Mouse (Mus musculus) layer of hippocampus, postnatal 36 days (tissue): ENCODE data around the gene Sash3. TPM values are rescaled to one million over a fixed set of nuclear protein-coding genes. Genes with fewer than 3 reads are reported as not detected.
A peak's percentile ranks its signal among the peaks of the same experiment; 100 is the strongest.

Experiments used
- DNase-seq, 2 experiments: peaks; one replicate each; pipeline ENCODE4 v3.0.0; 2022
- total RNA-seq, 2 experiments: library from RNA; stranded (reverse); gene quantifications; 2 replicates each; pipeline ENCODE4 v1.2.3; 2021

Sash3 gene
- 1 to 10 TPM; 1.5 TPM for total RNA-seq

DNA sequence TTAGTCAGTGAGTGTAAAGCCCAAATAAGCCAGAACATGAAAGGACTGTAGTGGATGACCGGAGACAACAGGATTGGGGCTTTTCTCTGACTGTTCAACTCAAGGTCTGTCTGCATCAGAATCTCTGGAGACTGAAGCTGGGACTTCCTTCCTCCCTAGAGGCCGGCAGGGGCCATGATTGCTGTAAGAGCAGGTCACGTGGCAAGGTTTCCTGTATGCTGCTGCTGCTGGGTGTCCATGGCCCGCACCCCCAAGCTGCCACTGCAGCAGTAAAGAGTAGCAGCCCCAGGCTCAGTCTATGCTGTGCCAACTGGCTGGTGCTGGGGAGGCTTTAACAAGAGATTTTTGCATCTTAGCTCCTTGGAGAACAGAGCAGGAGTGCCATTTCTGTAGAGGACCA, at the start of gene Sash3:
Sash3 (plus strand) TSS at position 175 of the 400 bp plus-strand sequence.
- DNase-seq, result no peak

DNA sequence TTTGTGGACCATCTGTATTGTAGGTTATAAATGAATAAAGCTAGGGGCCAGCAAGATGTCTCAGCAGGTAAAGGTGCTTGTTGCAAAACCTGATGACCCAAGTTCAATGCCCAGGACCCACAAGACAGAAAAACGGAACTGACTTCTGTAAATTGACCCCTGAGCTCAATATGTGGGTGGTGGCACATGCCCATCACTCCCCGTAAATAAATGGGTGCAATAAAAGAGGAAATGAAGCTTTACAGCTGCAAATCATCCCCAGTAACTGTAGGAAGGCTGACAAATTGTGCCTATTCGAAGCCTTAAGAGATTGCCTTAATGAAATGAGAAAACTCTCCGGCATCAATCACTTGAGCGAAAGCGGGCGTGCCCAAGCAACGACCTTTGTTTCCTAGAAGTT, 49.7 kb upstream of the Sash3 start:
- no peak for DNase-seq

DNA sequence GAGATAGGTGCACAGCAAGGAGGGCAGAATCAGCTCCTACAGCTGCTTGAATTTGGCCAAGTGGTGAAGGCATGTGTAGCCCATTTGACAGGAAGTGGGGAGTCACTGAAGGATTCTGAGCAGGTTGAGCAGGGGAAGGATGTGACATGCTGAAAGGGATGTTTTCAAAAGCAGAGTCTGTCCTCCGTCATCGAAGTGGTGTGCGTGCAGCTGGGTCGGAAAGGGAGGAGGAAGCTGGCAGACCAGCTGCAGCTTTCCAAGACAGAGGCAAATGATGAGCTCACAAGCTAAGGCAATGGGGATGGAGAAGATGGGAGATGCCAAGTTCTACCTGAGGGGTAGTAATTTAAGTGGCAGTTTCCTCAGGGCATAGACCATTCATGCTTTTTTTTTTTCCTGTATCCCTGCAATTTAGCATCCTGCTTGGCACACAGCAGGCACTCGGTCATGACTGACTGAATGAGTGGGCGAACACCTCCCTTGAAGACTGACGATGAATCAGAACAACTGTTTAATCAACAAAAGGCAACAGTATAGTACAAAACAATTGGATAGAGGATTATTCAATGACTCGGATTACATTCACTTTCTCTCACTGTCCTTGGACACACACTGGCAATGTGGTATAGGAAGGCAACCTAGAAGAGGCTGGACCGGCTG, 47.6 kb upstream of the Sash3 start:
- DNase-seq, result no peak

DNA sequence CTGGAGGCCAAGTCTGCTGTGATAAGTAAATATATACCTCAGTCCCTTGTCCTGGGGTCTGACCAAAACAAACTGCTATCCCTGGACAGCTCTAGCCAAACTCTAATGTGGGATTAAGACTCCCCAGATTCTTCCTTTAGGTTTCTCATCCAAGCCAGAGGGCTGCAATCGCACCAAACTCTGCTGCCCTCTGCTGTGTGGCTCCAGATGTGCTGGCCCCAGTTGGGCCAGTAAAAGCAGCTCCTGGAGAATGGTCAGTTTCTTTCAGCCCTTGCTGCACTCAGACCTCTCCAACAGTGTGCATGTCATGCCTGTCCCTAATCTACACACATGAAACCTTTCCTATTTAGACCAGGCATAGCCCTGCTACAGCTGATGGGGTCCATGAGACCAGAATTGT, 46.4 kb upstream of the Sash3 start:
- DNase-seq, result no peak

DNA sequence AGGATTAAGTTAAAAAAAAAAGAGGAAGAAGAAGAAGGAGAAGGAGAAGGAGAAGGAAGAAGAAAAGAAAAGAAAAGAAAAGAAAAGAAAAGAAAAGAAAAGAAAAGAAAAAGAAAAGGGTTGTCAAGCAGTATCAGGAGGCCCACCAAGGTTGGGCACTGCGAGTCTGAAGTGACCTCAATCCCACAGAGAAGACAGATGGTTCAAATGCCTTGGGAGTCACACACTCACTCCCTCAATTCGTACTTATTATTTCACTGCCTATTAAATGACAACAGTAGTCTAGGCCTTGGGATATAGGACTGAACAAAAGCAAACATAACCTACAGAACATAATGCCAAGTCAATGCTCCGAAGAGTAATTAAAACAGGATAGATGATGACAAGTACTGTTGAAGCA, 43.0 kb upstream of the Sash3 start:
- no peak for DNase-seq

DNA sequence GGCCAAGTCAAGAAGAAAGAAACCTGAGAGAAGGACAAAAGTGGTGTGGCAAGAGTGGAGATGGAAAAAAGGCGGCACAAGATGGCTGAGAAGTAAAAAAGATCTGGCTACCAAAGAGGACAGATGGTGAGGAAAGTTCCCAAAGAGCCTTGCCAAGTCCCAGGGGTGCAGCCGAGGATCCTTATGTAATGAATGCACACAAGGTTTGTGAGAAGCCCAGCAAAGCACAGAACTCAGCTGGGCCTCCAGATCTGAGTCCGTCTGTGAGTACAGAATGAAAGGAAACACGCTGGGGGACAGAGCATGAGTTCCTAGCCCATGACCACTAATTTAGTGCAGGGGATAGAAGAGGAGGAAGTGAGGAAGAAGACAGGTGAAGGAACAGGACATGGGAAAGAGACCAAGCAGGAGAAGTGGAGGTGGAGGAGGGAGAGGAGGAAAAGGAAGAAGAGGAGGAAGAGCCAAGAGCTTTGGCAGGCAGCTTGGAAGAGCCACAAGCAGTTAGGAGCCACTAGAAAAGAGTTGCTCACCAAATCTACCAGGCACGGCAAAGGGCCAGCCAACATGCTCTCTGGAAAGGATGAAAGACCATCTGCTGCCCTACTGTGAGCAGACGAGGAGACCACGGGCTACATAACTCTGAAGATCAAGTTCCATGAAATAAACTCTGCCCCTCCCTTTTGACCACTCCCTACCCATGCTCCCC, 41.3 kb upstream of the Sash3 start:
- DNase-seq, result no peak

DNA sequence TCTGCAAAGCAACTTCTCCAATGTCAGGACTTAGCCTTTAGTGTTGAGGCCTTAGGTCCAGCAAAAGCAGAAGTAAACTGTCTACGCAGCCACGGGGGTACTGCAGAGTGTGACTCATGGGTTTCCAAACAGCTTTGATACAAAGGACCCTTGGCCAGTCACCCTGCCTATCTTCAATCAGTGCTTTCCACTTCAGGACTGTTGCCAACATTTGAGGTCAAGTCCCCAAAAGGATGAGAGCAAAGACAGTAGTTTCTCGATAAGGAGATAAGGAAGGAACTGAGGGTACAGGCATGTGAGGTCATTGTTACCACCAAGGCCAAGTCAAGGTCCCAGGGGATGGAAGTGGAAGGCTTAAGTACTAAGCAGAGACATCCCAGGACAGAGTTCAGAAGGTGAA, 40.0 kb upstream of the Sash3 start:
- DNase-seq, result no peak

DNA sequence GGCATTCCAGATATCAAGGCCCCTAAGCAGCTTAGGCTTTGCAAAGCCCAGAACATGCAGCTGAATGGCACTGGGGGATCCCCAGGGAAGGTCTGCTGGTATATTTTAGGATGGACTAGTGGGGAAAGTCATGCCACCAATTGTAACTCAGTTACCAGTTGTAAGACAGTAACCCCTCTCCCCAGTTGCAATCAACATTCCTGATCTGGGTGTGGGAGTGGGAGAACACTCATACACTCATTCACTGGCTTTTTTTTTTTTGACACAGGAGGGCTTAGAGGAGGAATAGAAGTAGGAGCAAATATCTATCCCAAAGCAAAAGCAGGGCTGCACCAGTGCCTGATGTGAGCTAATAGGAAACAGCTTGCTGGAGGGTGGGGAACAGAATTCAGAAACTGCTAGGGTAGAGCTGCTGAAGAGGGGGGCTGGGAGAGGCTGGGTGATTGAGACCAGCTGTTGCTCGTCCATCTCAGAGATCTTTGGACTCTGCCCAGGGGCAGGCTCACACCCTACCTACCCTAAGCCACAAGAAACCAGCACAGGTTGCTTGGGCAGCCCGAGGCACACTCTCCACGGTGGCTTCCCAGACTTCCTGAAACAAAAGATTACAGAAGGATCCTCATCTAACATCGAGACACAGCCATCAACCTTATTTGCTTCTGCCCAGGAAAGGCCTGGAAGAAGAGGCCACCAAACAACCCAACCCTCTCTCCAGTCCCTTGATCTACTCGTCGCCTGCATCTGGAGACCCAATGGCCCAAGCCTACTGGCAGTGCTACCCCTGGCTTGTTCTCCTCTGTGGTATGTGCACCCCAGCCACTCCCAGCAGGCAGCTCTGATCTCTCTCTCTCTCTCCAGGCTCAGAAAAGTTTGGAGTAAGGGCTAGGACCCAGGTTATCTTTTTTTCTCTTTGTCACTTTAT, 37.6 kb upstream of the Sash3 start, which contains the start of gene Xpnpep2:
Xpnpep2 (plus strand) TSS at position 332 of the 922 bp plus-strand sequence.
- no peak for DNase-seq

DNA sequence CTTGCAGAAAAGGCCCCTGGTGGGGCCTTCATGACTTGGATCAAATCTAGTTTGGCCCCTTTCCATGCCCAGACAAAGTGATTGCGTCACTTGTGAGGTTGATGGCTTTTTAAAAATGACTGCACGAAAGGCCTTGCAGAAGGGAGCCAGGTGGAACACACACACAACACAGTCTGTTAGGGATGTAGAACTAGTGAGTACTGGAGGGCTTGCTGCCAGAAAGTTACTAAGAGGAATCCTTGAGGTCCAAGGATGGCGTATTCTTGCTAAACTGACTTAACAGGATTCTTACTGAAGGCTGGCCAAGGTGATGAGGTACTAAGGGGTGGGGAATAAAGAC, 37.0 kb upstream of the Sash3 start:
- DNase-seq, result no peak

DNA sequence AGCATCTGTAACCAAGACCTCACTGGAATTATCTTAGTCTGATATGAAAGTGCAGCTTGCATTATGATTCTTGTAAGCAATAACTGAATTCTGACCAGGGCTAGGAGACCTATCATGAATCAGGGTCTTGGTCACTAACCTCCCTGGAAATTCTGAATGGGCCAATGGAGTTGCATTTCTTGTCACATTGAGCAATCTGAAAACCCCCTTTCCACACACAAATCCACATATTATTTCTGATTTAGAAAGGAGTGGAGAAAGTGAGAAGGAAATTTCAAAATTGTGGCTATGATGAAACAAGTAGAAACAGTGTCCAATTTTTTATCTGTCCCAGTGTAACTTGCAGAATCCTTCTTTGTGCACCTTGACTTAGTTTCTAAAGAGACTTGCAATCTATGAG, 26.9 kb upstream of the Sash3 start:
- no peak for DNase-seq

DNA sequence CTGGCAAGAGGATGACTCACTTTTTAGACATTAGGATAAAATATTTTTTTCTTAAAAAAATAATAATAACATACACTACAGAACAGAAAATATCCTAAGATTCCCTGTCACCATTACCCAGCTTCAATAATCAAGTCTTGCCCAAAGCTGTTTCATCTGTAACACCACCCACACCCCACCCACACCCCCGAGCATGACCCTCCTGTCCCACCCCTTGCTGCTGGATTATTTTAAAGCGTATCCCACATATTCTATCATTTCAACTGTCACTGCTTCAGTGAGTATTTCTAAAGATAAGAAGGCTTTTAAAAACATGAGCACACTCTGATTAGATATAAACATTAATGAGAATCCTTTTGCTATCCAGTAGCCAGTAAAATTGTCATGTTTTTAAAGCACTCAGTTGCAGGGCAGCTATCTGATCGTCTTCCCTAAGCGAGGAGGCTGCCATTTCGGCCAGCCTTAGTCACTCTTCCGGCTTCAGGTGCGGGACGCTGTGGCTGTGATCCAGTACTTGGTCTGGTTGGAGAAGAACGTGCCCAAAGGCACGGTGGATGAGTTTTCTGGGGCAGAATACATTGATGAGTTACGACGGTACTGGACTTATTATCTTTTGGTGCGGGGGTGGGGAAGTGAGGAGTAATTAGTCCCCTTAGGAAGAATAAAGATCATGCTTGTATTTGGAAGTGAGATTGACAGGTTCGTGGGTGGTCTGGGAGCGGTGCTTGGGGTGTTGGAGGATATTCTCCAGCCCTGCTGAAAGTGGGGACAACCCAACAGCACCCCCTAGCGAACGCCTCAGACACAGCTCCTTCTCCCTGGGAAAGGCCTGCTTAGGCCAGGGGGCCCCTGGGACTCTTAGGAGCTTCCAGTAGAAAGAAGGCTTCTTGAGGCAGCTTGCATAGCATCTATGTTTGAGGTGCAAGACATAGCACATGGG, 21.8 kb upstream of the Sash3 start:
- peak; percentile 35 to 62 for DNase-seq

DNA sequence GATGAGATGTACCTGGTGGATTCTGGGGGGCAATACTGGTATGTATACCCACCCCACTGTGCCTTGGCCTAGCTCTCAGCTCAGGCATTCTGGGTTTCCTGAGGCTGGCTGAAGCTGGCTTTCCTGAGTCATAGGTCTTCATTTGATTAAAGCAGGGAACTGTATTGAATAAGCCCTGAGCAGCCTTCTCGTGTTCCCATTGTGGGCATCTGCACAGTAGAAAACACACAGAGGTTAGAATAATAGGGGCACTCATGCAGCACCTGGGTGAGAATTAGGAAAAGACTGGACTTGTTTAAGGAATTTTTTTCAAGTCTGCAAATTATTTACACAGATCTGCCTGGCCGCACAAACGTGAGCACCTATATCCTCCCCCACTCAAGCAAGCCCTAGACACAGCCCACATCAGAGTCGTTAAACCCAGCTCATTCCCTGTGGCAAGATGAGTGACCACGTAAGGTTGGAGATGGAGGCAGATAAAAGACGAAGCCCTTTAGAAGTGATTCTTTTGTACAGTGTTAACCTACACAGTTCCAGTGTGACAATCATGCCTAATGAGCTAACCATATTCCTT, 19.2 kb upstream of the Sash3 start:
- DNase-seq, result no peak

DNA sequence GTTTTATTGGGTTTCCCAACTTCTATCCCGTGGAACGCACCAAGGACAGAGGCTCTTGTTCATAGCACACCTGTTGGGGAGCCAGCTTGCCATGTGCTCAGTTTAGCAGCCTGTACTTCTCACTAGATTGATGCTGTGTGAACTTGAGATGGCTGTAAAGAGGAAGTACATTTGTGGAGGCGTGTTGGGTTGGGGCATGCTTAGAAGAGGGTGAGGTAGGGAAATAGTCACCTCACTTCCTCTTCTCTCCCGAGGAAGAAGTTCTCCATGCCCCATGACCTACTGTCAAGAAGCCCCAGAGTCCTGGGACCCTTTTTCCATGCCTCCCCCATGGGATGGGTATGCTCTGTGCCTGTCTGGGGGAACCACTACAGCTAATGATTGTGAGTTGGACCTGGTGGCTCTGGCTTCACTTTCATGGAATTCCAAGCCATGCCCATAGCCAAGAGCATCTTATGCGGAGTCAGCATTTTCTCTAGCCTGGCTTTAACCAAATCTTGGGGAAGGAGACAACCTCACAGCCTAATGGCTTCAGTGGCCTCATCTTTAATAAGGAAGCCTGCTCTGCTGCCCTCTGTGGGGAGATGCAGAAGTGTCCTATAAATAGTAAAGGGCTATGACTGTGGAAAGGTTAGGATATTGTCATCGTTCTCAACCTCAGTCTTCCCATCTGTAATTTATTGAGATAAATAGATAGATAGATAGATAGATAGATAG, 18.6 kb upstream of the Sash3 start:
- DNase-seq, result no peak

DNA sequence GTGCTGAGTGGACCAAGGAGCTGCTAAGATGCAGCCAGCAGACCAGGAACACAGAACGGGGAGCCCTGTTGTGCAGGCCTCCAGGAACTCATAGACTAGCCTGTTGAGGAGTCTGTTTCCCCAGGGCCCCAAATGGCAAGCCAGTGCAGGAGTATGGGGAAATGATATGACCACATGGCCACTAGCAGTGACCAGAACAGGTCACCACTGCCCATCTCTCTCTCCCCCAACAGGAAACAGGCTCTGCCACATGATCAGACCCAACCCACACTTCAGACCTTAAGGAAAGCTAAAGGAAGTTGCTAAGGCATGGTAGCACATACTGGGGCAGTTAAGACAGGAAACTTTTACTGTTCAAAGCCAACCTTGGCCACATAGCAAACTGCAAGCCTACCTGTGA, 17.1 kb upstream of the Sash3 start:
- DNase-seq, result no peak

DNA sequence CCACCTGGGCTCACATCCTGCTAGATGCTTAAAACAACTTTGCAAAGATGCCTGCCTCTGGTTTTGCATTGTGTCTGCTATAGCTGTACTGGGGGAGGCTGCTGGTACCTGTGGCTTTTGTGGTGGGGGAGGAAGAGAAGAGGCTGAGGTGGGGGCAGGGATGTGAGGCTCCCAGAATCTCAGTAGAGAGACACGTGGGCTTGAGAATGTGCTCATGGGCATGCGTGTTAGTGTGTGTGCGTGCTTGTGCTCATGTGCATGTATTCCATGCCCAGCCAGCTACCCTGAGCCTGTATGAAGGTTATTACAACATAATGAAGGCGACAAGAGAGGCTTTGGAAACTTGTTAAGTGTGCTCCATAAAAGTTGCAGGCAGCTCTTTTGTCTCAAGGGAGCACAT, 9.3 kb upstream of the Sash3 start:
- DNase-seq, result no peak

DNA sequence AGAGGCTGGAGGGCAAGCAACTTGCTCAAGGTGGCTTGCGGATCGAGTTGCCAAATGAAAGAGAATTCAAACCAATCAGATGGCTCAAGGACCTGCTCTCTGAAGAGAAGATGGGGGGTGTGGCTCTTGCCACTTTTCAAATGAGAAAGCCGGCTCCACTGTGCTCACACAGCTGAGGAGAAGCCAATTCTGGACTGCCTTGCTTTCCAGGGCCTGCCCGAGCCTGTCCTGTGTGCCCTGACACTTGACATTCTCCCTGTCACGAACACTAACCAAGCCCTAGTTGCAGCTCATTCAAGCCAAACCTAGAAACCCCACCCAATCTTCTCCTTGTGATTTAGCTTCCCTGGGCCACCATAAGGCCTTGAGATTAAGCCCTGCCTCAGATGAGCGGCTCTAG, 8.2 kb upstream of the Sash3 start:
- no peak for DNase-seq

DNA sequence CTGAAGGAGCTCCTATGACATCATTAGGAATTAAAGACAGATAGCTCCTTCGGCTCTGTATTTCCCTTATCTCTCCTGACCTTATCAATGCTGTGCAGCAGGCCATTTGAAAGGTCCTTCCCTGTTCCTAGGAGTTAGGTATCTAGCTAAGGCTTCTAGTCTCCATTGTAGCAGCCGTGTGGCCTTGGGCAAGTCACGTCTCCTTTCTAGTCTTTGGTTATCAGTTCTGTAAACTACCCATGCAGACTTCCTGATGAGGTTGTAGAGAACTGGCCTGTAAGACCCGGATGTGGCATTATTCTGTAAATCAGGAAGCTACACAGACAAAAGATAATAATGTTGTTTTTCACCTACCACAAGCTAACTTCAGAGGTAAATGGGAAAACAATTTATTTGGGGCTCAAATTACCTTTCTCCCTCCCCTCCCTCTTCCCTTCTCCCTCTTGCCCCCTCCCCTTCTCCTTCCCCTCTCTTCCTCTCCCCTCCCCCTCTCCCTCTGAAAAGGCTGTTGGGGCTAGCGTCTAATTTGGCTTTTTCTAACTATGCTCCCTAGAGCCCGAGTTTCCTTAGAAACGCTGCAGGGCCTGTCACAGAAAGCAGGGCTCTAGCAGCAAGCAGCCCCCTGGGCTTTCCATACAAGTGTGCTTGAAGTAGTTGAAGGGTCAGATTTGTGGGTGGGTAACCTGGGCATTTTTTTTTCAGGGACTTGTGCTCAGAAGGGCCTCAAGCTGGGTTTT, 7.5 kb upstream of the Sash3 start:
- DNase-seq, result no peak

DNA sequence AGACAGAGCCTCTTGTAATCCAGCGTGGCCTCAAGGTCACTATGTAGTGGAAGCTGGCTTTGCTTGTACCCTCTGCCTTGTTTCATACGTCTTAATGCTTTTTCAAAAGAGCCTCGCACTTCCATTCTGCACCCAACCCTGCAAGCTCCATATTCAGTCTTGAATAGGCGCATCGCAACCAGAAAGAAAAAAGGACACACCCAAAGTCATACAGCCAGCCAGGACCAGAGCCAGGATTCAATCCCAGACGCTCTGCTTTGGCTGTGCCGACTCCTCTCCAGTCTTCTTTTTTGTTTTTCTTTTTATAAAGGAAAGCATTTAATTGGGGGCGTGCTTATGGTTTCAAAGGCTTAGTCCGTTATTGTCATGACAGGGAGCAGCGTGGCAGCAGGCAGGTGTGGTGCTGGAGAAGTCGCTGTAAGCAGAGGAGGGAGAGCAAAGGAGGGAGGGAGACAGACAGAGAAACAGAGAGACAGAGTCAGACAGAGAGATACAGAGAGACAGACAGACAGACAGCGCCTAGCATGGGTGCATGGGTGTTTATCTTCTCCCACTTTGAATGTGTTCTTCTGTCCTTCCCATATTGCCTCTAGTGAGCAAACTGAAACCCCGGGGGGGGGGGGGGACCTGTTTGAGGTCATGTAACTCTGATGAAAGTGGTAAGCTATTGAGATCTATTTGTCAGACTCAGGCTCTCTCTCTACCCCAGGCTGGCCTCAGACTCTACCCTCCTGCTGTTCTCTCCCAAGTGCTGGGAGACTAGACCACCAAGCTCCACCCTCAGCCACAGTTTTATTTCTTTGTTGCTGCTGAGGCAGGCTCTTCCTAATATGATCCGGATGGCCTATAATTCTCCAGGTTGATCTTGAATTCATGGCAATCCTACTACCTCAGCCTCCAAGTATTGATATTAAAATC, 6.6 kb upstream of the Sash3 start:
- DNase-seq, result no peak

DNA sequence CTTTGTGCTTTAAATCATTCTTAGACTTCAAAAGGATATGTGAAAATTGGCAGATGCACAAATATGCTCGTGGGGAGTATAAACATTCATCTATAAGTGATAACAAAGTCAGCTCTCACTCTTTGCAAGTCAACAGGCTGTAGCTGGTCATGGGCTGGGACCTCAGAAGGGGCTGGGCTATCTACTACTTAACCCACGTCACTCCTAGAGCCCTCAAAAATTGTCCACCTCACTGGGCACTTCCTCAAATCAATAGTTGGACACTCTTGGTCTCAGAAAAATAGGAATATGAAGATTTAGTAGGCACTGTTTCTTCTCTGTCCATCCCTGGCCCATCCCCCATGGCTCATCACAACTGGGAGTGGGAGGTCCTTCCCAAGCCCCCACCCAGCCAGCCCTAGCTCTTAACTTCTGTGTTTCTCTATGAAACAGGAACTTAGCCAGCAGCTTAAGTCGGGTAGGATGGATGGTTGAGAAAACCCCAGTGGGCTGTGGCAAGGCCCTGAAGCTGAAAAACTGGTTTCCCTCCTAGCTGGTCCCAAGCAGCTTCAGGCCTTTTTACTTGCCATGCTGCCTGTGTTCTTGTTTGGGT, 5.9 kb upstream of the Sash3 start:
- no peak for DNase-seq
